Mouse (Mus musculus) C2C12 (cell line): ENCODE measurements around the gene Heatr4. TPM values are rescaled to one million over a fixed set of nuclear protein-coding genes. Genes with fewer than 3 reads are reported as not detected.
"Not testable (repeated sequence)": the region's sequence is repeated elsewhere in the genome, so short reads cannot be mapped to it uniquely, and the experiment has no call there.

Source experiments
- H3K27me3 ChIP-seq: one replicate; pipeline ENCODE4 v1.6.1; 2011; ENCODE audit not compliant: control insufficient read depth, insufficient read depth, insufficient read length
- H3K36me3 ChIP-seq: one replicate; pipeline ENCODE4 v1.6.1; 2011; ENCODE audit not compliant: control insufficient read depth, insufficient read depth
- H3K4me3 ChIP-seq: one replicate; pipeline ENCODE4 v1.5.1; 2011; ENCODE audit warnings: mild to moderate bottlenecking, control low read depth; ENCODE audit not compliant: poor library complexity, insufficient read depth, severe bottlenecking
- H3K79me2 ChIP-seq: one replicate; pipeline ENCODE4 v1.6.1; 2011; ENCODE audit not compliant: control insufficient read depth, insufficient read depth
- H3K79me3 ChIP-seq: one replicate; pipeline ENCODE4 v1.6.1; 2011; ENCODE audit warnings: low read depth, control low read depth
- H3ac ChIP-seq: one replicate; pipeline ENCODE3; 2011; ENCODE audit warnings: low read depth; ENCODE audit not compliant: control insufficient read depth, insufficient read length
- CEBPB ChIP-seq: IDR thresholded peaks from one replicate; pipeline ENCODE4 v1.6.1; 2011; ENCODE audit warnings: low read depth, mild to moderate bottlenecking, control low read depth, moderate library complexity
- CTCF ChIP-seq: IDR thresholded peaks from one replicate; pipeline ENCODE4 v1.5.1; 2011; ENCODE audit not compliant: control insufficient read depth, insufficient read depth, insufficient read length
- FOSL1 ChIP-seq: IDR thresholded peaks from one replicate; pipeline ENCODE4 v1.8.0; 2011; ENCODE audit warnings: mild to moderate bottlenecking, low read length; ENCODE audit not compliant: poor library complexity, insufficient read depth, severe bottlenecking
- MAX ChIP-seq: IDR thresholded peaks from one replicate; pipeline ENCODE4 v1.6.1; 2011; ENCODE audit warnings: mild to moderate bottlenecking, control low read depth
- MYOD1 ChIP-seq: IDR thresholded peaks from one replicate; pipeline ENCODE4 v1.6.1; 2011; ENCODE audit warnings: low read depth; ENCODE audit not compliant: control insufficient read depth, insufficient read length
- MYOG ChIP-seq: IDR thresholded peaks from one replicate; pipeline ENCODE4 v1.6.1; 2011; ENCODE audit not compliant: control insufficient read depth, insufficient read length; ENCODE audit errors: extremely low read depth
- USF1 ChIP-seq: IDR thresholded peaks from one replicate; pipeline ENCODE4 v1.6.1; 2011; ENCODE audit warnings: low read depth, mild to moderate bottlenecking, control low read depth, moderate library complexity
- polyA plus RNA-seq: library from polyadenylated mRNA; unstranded; fragments of >200 nt; fragmentation: generic; extraction: Trizol; gene quantifications from one replicate; pipeline ENCODE4 v1.2.1, GENCODE M21; 2012; ENCODE audit warnings: missing spikeins

The Heatr4 gene
- polyA plus RNA-seq, 1 experiment: not detected

DNA sequence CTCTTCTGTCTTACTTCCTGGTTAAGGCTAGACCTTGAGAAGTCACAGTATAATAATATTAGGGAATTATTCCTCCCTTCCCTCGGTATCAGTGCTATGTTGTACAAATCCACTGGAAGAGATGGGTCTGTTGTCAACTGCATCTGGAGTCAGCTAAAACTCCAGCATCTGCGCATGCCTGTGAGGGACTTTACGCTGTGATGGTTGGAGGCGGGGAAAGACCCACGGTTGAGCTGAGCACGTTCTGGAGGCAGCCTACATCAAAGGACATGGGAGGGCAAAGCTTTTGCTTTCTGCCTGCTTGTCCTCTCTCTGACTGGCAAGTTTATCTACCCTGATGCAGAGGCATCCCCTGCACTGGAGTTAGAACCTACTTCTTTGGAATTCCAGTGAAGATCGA lies 41.2 kb upstream of the Heatr4 start:
- Histone ChIP-seq H3K79me2 (no peaks in the 10 kb centered on the region), H3ac (no peak overlapping the region), H3K36me3 (no peaks in the 10 kb centered on the region), H3K4me3 (no peak overlapping the region), H3K79me3 (no peaks in the 10 kb centered on the region), H3K27me3 (no peaks in the 10 kb centered on the region)
- TF ChIP-seq MYOD1 (no peak), MYOG (no peak), FOSL1 (no peak), CEBPB (no peak), MAX (no peak), CTCF (no peak), USF1 (no peak)

DNA sequence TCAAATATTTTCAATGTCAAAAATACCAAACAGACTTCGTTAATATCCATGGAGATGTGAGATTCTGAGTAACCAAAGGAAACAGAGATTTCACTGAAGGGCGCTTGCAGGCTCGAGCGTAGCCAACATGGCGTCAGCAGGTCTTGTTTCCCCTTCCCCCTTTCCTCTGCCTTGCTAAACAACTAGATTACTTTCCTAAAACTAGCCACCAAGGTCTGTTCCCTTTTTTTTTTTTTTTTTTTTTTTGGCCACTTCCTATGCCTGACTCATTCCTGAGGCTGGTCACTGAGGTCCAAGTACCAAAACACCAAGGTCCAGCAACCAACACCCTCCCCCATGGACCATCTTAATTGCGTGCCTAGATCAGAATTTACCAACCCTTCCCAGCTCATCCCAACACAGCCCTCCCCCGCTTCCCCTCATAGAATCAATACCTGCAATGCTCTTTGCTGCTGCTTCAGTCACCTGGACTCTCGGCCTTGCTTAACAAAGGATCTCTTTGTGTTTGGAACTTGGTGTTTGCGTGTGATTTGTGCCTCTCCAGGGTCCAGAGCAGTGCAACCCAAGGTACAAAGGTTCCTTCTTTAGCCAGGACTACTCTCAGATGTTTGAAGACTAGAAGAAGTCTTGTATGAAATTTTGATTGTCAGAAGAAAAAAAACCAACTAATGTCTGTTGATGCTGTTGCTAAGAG lies 38.5 kb upstream of the Heatr4 start:
- Histone ChIP-seq H3K79me3 (no peaks in the 10 kb centered on the region), H3K4me3 (no peak overlapping the region), H3ac (no peak overlapping the region), H3K79me2 (no peaks in the 10 kb centered on the region), H3K27me3 (no peaks in the 10 kb centered on the region), H3K36me3 (no peaks in the 10 kb centered on the region)
- TF ChIP-seq CEBPB: no peak
- TF ChIP-seq MYOG: no peak
- TF ChIP-seq MYOD1: no peak
- no peak for TF ChIP-seq USF1
- no peak for TF ChIP-seq MAX
- no peak for TF ChIP-seq CTCF
- no peak for TF ChIP-seq FOSL1

DNA sequence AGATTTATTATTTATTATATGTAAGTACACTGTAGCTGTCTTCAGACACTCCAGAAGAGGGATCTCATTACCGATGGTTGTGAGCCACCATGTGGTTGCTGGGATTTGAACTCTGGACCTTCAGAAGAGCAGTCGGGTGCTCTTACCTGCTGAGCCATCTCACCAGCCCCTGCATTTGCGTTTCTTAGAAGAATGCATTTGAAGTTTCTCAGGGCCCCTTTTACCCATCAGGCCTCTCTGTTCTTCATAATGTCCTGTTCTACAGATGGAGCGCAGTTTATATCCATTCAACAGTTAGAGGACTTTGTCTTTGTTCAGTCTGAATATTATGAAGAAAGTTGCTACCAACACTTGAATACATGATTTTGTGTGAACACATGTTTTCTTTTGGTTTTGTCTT lies 37.6 kb upstream of the Heatr4 start:
- not testable (repeated sequence) for H3K79me2 ChIP-seq, H3K79me3 ChIP-seq, H3ac ChIP-seq, H3K27me3 ChIP-seq, H3K36me3 ChIP-seq, H3K4me3 ChIP-seq

DNA sequence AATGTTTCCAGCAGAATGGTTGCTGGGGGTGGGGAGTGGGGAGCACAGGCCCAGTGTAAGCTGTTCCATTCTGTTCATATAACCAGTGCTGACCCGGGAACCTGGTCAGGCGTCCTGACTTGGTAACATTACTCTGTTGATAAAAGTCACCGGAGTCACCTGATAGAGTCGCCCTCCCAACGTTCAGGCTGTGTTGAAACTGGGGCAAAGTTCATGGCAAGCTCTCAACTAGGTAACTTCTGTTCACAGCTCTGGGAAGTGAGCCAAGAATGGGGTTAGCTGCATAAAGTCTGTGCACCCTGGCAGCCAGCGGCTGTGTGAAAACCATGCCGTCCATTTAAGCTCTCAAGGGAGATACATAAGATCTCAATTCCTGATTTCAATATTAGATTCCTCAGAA lies 35.9 kb upstream of the Heatr4 start:
- H3K4me3 ChIP-seq: not testable (repeated sequence)

DNA sequence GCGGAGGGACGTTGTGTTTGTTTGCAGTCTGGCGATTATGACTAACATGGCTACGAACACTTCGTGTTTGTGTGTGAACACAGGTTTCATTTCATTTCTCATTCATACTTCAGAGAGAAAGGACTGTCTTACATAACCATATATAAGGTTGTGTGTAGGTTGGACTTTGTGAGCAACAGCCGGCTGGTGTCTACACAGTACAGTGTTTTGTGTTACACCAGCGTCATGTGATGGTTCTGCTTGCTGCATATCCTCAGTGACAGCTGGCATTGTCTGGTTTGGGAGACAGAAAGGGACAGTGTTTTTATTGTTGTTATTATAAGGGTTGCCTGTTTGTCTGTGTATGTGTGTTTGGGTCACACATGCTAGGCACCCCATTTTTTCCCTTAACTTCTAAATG lies 29.0 kb upstream of the Heatr4 start:
- H3ac ChIP-seq: no peak overlapping the region
- H3K36me3 ChIP-seq: no peaks in the 10 kb centered on the region
- peaks cover 15% of the 10 kb centered on the region for H3K27me3 ChIP-seq
- H3K4me3 ChIP-seq: no peak overlapping the region
- no peak for TF ChIP-seq FOSL1
- TF ChIP-seq CEBPB: no peak
- no peak for TF ChIP-seq USF1
- TF ChIP-seq MYOG: no peak
- no peaks in the 10 kb centered on the region for H3K79me2 ChIP-seq
- no peaks in the 10 kb centered on the region for H3K79me3 ChIP-seq

More for the DNA sequence above, 35.9 kb upstream of the Heatr4 start:
- not testable (repeated sequence) for H3K79me2 ChIP-seq, H3K27me3 ChIP-seq, H3K36me3 ChIP-seq, H3ac ChIP-seq, H3K79me3 ChIP-seq

DNA sequence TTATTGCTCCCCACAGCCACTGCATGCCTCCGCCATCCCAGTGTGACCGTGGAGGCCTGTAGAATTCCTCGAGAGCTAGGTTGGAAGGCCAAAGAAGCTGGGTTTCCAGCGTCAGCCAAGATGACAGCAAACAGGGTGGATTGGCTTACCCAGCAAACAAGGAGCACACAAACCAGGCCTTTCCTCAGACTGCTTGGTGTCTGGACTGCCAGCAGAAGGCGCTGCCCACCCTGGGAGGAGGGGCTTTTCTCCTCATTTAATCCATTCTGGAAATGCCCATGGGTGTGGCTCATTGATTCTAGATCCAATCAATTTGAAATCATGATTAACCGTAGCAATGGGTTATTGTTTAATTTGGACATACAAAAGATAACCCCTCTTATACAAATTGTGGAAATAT lies 28.5 kb upstream of the Heatr4 start:
- no peaks in the 10 kb centered on the region for H3K79me2 ChIP-seq
- no peak overlapping the region for H3ac ChIP-seq
- H3K79me3 ChIP-seq: no peaks in the 10 kb centered on the region
- no peaks in the 10 kb centered on the region for H3K36me3 ChIP-seq
- peaks cover 15% of the 10 kb centered on the region for H3K27me3 ChIP-seq
- TF ChIP-seq CTCF (no peak), USF1 (no peak)
- no peak overlapping the region for H3K4me3 ChIP-seq
